Mouse (Mus musculus) testis, adult 2 months (tissue): Measurements from ENCODE around the gene Pkdrej.

Experiments
- CTCF ChIP-seq: fragments of 200-500 bp; IDR thresholded peaks from 2 replicates; pipeline ENCODE4 v1.5.1; 2012; ENCODE audit warnings: low read depth, mild to moderate bottlenecking, inconsistent platforms, low read length, moderate library complexity; ENCODE audit not compliant: control insufficient read depth, insufficient read depth, insufficient replicate concordance
- POLR2A ChIP-seq: fragments of 200-500 bp; IDR thresholded peaks from 2 replicates; pipeline ENCODE4 v1.6.1; 2012; ENCODE audit warnings: low read depth, mild to moderate bottlenecking, inconsistent platforms, low read length, moderate library complexity; ENCODE audit not compliant: control insufficient read depth

GRCm38 (mm10) chr15:85765022-85765421 is 56.5 kb downstream of the Pkdrej start:
- TF ChIP-seq POLR2A: no peak
- TF ChIP-seq CTCF: no peak
